Mouse (Mus musculus) lung, embryonic 15.5 days (tissue): Measurements from ENCODE around the gene Eaf1. TPM values are rescaled to one million over a fixed set of nuclear protein-coding genes. Genes with fewer than 3 reads are reported as not detected.

Source experiments
- ATAC-seq: fragments of 200-750 bp; cut with Nextera tagmentation; 2 replicates; pipeline ENCODE4 v1.8.0; 2017; ENCODE audit warnings: moderate number of reproducible peaks, borderline replicate concordance; ENCODE audit not compliant: low FRiP score, low TSS enrichment; ENCODE audit errors: extremely low read depth
- H3K27ac ChIP-seq: fragments of 300-500 bp; sonication (generic); 2 replicates; pipeline ENCODE4 v1.5.1; 2015; ENCODE audit warnings: moderate library complexity, mild to moderate bottlenecking, inconsistent platforms
- H3K27me3 ChIP-seq: fragments of 300-500 bp; sonication (generic); 2 replicates; pipeline ENCODE4 v1.6.1; 2015; ENCODE audit warnings: inconsistent platforms
- H3K36me3 ChIP-seq: fragments of 300-500 bp; sonication (generic); 2 replicates; pipeline ENCODE4 v1.6.1; 2015; ENCODE audit warnings: inconsistent platforms
- H3K4me1 ChIP-seq: fragments of 300-500 bp; sonication (generic); 2 replicates; pipeline ENCODE4 v1.6.1; 2015; ENCODE audit warnings: inconsistent platforms
- H3K4me2 ChIP-seq: fragments of 300-500 bp; sonication (generic); 2 replicates; pipeline ENCODE4 v1.6.1; 2015; ENCODE audit warnings: inconsistent platforms, mild to moderate bottlenecking, moderate library complexity
- H3K4me3 ChIP-seq: fragments of 300-500 bp; sonication (generic); 2 replicates; pipeline ENCODE4 v1.5.1; 2015; ENCODE audit warnings: mild to moderate bottlenecking, inconsistent platforms
- H3K9ac ChIP-seq: fragments of 300-500 bp; sonication (generic); 2 replicates; pipeline ENCODE4 v1.6.1; 2015; ENCODE audit warnings: inconsistent platforms
- H3K9me3 ChIP-seq: fragments of 300-500 bp; sonication (generic); 2 replicates; pipeline ENCODE4 v1.6.1; 2016; ENCODE audit warnings: inconsistent platforms
- WGBS: fragments of 180-500 bp; shearing (Covaris S2); methylation state at CpG from one replicate; pipeline ENCODE4 v1.1.7; 2015; 5-methylcytosine and 5-hydroxymethylcytosine counted together
- polyA plus RNA-seq: library from polyadenylated mRNA; unstranded; fragments of >200 nt; fragmentation: Nextera tagmentation; extraction: Ambion mirVana; gene quantifications from 2 replicates; pipeline ENCODE4 v1.2.1, GENCODE M21; 2015

The Eaf1 gene
- polyA plus RNA-seq, 1 experiment from 2014 or later: 22.7 TPM

DNA sequence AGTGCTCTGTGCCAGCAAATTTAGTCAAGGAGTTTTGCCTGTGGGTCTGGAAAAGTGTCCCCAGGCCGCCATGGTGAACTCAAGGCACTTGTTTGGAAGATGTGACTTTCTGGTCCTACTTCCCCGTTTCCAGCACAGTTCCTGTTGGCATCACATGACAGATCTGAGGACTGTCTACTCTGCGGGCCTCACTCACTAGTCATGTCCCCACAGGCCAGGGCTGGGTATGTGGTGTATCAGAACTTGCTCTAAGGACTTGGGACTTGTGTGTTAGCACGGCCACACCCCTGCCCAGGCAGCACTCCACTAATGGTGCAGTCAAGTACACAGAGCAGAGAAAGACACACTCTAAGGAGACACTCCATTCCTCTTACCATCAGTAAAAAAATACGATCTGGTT lies 11.8 kb upstream of the Eaf1 start:
- no peak for ATAC-seq
- no peak overlapping the region for H3K27ac ChIP-seq
- WGBS: 87% methylated on average over 5 of the region's 5 CpGs
- H3K4me1 ChIP-seq: no peaks in the 10 kb centered on the region
- H3K4me2 ChIP-seq: no peak overlapping the region
- no peak overlapping the region for H3K9ac ChIP-seq
- no peaks in the 10 kb centered on the region for H3K27me3 ChIP-seq
- no peaks in the 10 kb centered on the region for H3K9me3 ChIP-seq
- H3K4me3 ChIP-seq: no peak overlapping the region
- H3K36me3 ChIP-seq: peaks cover 91% of the 10 kb centered on the region

GRCm38 (mm10) chr14:31486465-31486864 lies 7.7 kb upstream of the Eaf1 start:
- H3K27me3 ChIP-seq: no peaks in the 10 kb centered on the region
- 79% methylated on average over 4 of the region's 4 CpGs for WGBS
- peaks cover 77% of the 10 kb centered on the region for H3K36me3 ChIP-seq
- no peaks in the 10 kb centered on the region for H3K9me3 ChIP-seq
- H3K9ac ChIP-seq: no peak overlapping the region
- H3K4me3 ChIP-seq: no peak overlapping the region
- H3K27ac ChIP-seq: no peak overlapping the region
- H3K4me1 ChIP-seq: no peaks in the 10 kb centered on the region
- no peak overlapping the region for H3K4me2 ChIP-seq
- ATAC-seq: no peak

- H3K27me3 ChIP-seq: no peaks in the 10 kb centered on the region
- H3K9ac ChIP-seq: no peak overlapping the region
- no peak for ATAC-seq
- H3K4me1 ChIP-seq: no peaks in the 10 kb centered on the region
- H3K9me3 ChIP-seq: no peaks in the 10 kb centered on the region
- no peak overlapping the region for H3K4me2 ChIP-seq
- H3K36me3 ChIP-seq: peaks cover 68% of the 10 kb centered on the region
- 90% methylated on average over 6 of the region's 6 CpGs for WGBS
- H3K27ac ChIP-seq: no peak overlapping the region
- no peak overlapping the region for H3K4me3 ChIP-seq
Measured at GRCm38 (mm10) chr14:31488055-31488454, 6.1 kb upstream of the Eaf1 start.

DNA sequence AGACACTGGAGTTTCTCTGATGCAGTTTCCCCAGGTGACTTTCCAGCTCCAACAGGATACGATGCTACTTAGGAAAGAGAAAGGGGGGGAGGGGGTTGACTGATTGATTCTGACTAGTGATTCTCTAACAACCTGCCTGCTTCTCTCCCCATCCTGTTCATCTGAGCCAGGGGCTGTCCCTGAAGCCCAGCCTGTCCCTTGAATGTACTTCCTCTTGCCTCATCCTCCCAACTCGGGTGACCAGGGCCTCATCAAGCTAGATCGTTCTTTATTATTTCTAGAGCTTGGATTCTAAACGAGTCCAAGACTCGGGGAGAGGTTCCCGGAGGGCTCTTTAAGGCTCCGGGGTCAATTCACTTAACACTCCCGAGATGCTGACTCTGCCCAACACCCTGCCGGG lies 298 bp upstream of the Eaf1 start:
- H3K36me3 ChIP-seq: peaks cover 23% of the 10 kb centered on the region
- H3K4me2 ChIP-seq: peak overlapping the region; percentile 79
- peak overlapping the region; percentile 72 for H3K4me3 ChIP-seq
- ATAC-seq: no peak
- H3K27me3 ChIP-seq: no peaks in the 10 kb centered on the region
- H3K4me1 ChIP-seq: peaks cover 22% of the 10 kb centered on the region
- no peaks in the 10 kb centered on the region for H3K9me3 ChIP-seq
- peak overlapping the region; percentile 92 for H3K9ac ChIP-seq
- 27% methylated on average over 9 of the region's 9 CpGs for WGBS
- H3K27ac ChIP-seq: no peak overlapping the region

DNA sequence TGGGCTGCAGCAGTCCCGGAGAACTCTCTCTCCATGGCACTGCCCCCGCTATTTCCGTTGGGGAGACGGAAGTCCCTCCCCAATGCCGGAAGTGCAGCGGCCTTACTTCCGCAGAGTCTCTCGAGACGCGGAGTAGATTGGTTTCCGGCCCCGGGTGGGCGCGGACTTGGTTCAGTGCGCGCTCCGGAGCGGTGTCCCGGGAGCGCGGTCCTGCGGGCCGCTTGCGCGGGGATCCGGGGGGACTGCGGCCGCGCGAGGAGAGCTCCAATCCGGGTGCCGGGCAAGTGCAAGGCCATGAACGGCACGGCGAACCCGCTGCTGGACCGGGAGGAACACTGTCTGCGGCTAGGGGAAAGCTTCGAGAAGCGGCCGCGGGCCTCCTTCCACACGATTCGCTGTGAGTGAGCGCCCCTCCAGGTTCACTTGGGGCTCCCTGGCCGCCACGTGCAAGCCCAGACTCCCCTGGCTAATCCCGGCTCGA lies 816 bp downstream of the Eaf1 start, which contains the start of gene Mettl6:
Gene Mettl6 (minus strand): TSS at position 66 of the 481 bp plus-strand sequence.
- Histone ChIP-seq H3K27ac (peak within 1 kb of the TSS; percentile 88), H3K4me2 (peak within 1 kb of the TSS; percentile 79), H3K36me3 (peaks cover 26% of the 10 kb centered on the region), H3K9me3 (no peaks in the 10 kb centered on the region), H3K9ac (peak within 1 kb of the TSS; percentile 92), H3K4me1 (peaks cover 22% of the 10 kb centered on the region), H3K4me3 (peak within 1 kb of the TSS; percentile 72), H3K27me3 (no peaks in the 10 kb centered on the region)
- ATAC-seq: peak; percentile 94
- WGBS: under 1% methylated on average over 49 of the region's 49 CpGs

DNA sequence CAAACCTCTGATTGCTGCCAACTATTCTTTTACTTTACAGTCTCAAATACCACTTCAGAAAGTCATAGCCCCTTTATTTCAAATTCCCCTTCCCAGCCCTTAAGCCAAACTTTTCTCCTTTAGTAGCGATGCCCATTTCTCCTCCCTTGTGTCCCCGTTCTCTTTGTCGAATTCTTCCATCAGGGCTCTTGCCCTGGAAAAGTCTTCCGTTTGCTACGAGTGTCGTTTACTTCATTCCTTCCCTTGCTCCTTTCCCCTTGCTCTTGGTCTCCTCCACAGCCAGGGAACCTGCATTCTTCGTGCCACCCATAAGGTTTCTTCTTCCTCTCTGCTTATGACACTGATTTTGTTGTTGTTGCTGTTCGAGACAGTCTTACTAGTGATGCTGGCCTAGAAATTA lies 1.3 kb downstream of the Eaf1 start:
- H3K36me3 ChIP-seq: peaks cover 28% of the 10 kb centered on the region
- H3K4me2 ChIP-seq: peak overlapping the region; percentile 79

DNA sequence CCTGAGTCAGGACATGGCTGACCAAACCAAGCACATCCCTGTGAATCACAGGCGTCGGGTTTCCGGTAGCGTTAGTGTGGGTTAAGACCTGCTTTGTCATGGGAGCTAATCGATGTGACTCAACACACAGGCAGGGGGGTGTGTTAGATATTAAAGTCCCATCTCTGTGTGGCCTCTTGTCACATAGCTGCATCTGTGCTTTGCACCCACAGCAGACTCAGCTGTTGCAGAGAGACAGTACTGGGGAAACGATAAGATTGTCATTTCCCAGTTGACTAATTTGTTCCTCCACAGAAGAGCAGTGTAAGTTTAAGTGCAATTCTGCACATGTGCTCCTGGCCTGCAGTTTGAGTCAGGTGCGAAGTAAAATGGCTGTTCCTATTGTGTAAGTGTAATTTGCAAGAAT lies 2.0 kb downstream of the Eaf1 start:
- peak overlapping the region; percentile 92; the same call in 1 of the 2 replicates for H3K9ac ChIP-seq
- H3K9me3 ChIP-seq: no peaks in the 10 kb centered on the region
- peak overlapping the region; percentile 79 for H3K4me2 ChIP-seq
- peaks cover 22% of the 10 kb centered on the region for H3K4me1 ChIP-seq
- 28% methylated on average over 7 of the region's 7 CpGs for WGBS
- no peak overlapping the region for H3K27ac ChIP-seq
- peaks cover 31% of the 10 kb centered on the region for H3K36me3 ChIP-seq
- no peak for ATAC-seq
- H3K4me3 ChIP-seq: peak overlapping the region; percentile 72
- H3K27me3 ChIP-seq: no peaks in the 10 kb centered on the region

More for the DNA sequence above, 1.3 kb downstream of the Eaf1 start:
- H3K27me3 ChIP-seq: no peaks in the 10 kb centered on the region
- no peaks in the 10 kb centered on the region for H3K9me3 ChIP-seq
- peak overlapping the region; percentile 88 for H3K27ac ChIP-seq
- no peak for ATAC-seq
- H3K4me1 ChIP-seq: peaks cover 22% of the 10 kb centered on the region
- peak overlapping the region; percentile 72 for H3K4me3 ChIP-seq
- H3K9ac ChIP-seq: peak overlapping the region; percentile 92
- 4% methylated on average over 8 of the region's 8 CpGs for WGBS

DNA sequence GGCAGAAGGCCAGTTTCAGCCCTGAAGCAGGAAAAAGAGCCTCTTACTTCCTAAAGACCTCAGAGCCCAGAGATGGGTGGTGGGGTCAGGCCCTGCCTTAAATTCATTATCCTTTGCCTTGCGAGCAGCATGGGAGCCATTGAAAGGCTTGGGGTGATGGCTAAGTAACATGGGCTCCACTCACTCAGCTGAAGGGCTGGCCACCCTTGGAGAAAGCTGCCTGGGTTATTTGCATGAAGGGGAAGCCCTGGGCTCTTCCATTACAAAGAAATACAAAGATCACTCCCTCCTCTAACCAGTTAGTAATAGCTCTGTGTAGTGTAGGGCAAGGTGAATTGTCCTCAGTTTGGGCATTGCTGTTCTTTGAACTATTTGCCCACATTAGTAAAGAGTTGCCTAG lies 5.3 kb downstream of the Eaf1 start:
- Histone ChIP-seq H3K4me3 (no peak overlapping the region), H3K27ac (no peak overlapping the region), H3K9ac (no peak overlapping the region), H3K9me3 (no peaks in the 10 kb centered on the region), H3K27me3 (no peaks in the 10 kb centered on the region), H3K4me2 (no peak overlapping the region), H3K36me3 (peaks cover 54% of the 10 kb centered on the region), H3K4me1 (peaks cover 13% of the 10 kb centered on the region)
- 79% methylated on average over 1 of the region's 1 CpGs for WGBS
- ATAC-seq: no peak

GRCm38 (mm10) chr14:31503406-31503805 lies 9.2 kb downstream of the Eaf1 start:
- ATAC-seq: no peak
- H3K27me3 ChIP-seq: no peaks in the 10 kb centered on the region
- no peak overlapping the region for H3K27ac ChIP-seq
- 91% methylated on average over 13 of the region's 13 CpGs for WGBS
- H3K9ac ChIP-seq: no peak overlapping the region
- H3K4me1 ChIP-seq: no peaks in the 10 kb centered on the region
- H3K4me3 ChIP-seq: no peak overlapping the region
- no peaks in the 10 kb centered on the region for H3K9me3 ChIP-seq
- H3K4me2 ChIP-seq: no peak overlapping the region
- H3K36me3 ChIP-seq: peaks cover 84% of the 10 kb centered on the region

- Histone ChIP-seq H3K36me3 (peaks cover 80% of the 10 kb centered on the region), H3K4me2 (no peak overlapping the region), H3K9me3 (no peaks in the 10 kb centered on the region), H3K27me3 (no peaks in the 10 kb centered on the region), H3K9ac (no peak overlapping the region), H3K4me1 (no peaks in the 10 kb centered on the region), H3K4me3 (no peak overlapping the region), H3K27ac (no peak overlapping the region)
- no peak for ATAC-seq
- 94% methylated on average over 6 of the region's 6 CpGs for whole genome bisulfite sequencing
Measured at GRCm38 (mm10) chr14:31506456-31506855, 12.3 kb downstream of the Eaf1 start.

- Histone ChIP-seq H3K9me3 (no peaks in the 10 kb centered on the region), H3K27me3 (no peaks in the 10 kb centered on the region), H3K27ac (no peak overlapping the region), H3K4me1 (no peaks in the 10 kb centered on the region), H3K4me2 (no peak overlapping the region), H3K36me3 (peaks cover 46% of the 10 kb centered on the region), H3K4me3 (no peak overlapping the region), H3K9ac (no peak overlapping the region)
- ATAC-seq: no peak
- WGBS: 94% methylated on average over 2 of the region's 2 CpGs
Measured at GRCm38 (mm10) chr14:31509911-31510310, 15.7 kb downstream of the Eaf1 start.

GRCm38 (mm10) chr14:31510322-31510721 lies 16.1 kb downstream of the Eaf1 start:
- Histone ChIP-seq H3K36me3 (peaks cover 42% of the 10 kb centered on the region), H3K4me2 (no peak overlapping the region), H3K4me3 (no peak overlapping the region), H3K27ac (no peak overlapping the region), H3K27me3 (no peaks in the 10 kb centered on the region), H3K9me3 (no peaks in the 10 kb centered on the region), H3K9ac (no peak overlapping the region), H3K4me1 (no peaks in the 10 kb centered on the region)
- WGBS: 84% methylated on average over 3 of the region's 3 CpGs
- no peak for ATAC-seq

GRCm38 (mm10) chr14:31515895-31516294 lies 21.7 kb downstream of the Eaf1 start:
- no peak overlapping the region for H3K4me2 ChIP-seq
- H3K36me3 ChIP-seq: no peaks in the 10 kb centered on the region
- no peaks in the 10 kb centered on the region for H3K27me3 ChIP-seq
- H3K4me3 ChIP-seq: no peak overlapping the region
- WGBS: 87% methylated on average over 2 of the region's 2 CpGs
- ATAC-seq: no peak
- H3K9me3 ChIP-seq: no peaks in the 10 kb centered on the region
- no peak overlapping the region for H3K27ac ChIP-seq
- no peak overlapping the region for H3K9ac ChIP-seq
- peaks cover 7% of the 10 kb centered on the region for H3K4me1 ChIP-seq
